Mouse (Mus musculus) E14TG2a.4 (cell line): ENCODE measurements around the gene Btbd16.

Source experiments
- H3K27me3 ChIP-seq: 2 replicates; pipeline ENCODE4 v1.6.1; 2014; ENCODE audit warnings: low read length, control low read depth; ENCODE audit not compliant: insufficient read depth
- H3K36me3 ChIP-seq: 2 replicates; pipeline ENCODE4 v1.6.1; 2014; ENCODE audit warnings: low read length, control low read depth; ENCODE audit not compliant: insufficient read depth
- H3K4me1 ChIP-seq: replicated peaks from 2 replicates; pipeline ENCODE4 v1.6.1; 2014; ENCODE audit warnings: low read depth, low read length, control low read depth
- H3K4me3 ChIP-seq: replicated peaks from 2 replicates; pipeline ENCODE4 v1.5.1; 2014; ENCODE audit warnings: mild to moderate bottlenecking, low read length
- H3K9me3 ChIP-seq: 2 replicates; pipeline ENCODE4 v1.6.1; 2014; ENCODE audit warnings: low read length, control low read depth
- CTCF ChIP-seq: conservative IDR thresholded peaks from 2 replicates; pipeline ENCODE4 v1.5.1; 2014; ENCODE audit warnings: low read length
- NANOG ChIP-seq: IDR thresholded peaks from 2 replicates; pipeline ENCODE4 v1.6.1; 2014; ENCODE audit warnings: borderline replicate concordance, low read length, mixed read lengths
- POU5F1 ChIP-seq: IDR thresholded peaks from 2 replicates; pipeline ENCODE4 v1.6.1; 2014; ENCODE audit warnings: low read length, borderline replicate concordance

Gene Btbd16

GRCm38 (mm10) chr7:130785923-130786575, 12.2 kb downstream of the Btbd16 start:
- H3K4me3 ChIP-seq = no peak overlapping the region
- peaks cover 5% of the 10 kb centered on the region; the same call in 1 of the 2 replicates for H3K27me3 ChIP-seq
- H3K4me1 ChIP-seq = peaks cover 15% of the 10 kb centered on the region
- H3K36me3 ChIP-seq = no peaks in the 10 kb centered on the region
- no peak for TF ChIP-seq NANOG
- H3K9me3 ChIP-seq = no peaks in the 10 kb centered on the region

- Histone ChIP-seq H3K36me3 (no peaks in the 10 kb centered on the region), H3K4me1 (peaks cover 17% of the 10 kb centered on the region), H3K27me3 (peaks cover 5% of the 10 kb centered on the region; the same call in 1 of the 2 replicates), H3K9me3 (no peaks in the 10 kb centered on the region), H3K4me3 (no peak overlapping the region)
- TF ChIP-seq POU5F1 = no peak
- TF ChIP-seq NANOG = no peak
- no peak for TF ChIP-seq CTCF
Measured at GRCm38 (mm10) chr7:130786708-130787107, 12.8 kb downstream of the Btbd16 start.

GRCm38 (mm10) chr7:130787537-130787936, 13.7 kb downstream of the Btbd16 start:
- Histone ChIP-seq H3K4me3 (no peak overlapping the region), H3K4me1 (peaks cover 19% of the 10 kb centered on the region), H3K27me3 (0 out of 2 replicates have a peak, but pooled peaks cover 7% of the 10 kb centered on the region), H3K36me3 (no peaks in the 10 kb centered on the region), H3K9me3 (no peaks in the 10 kb centered on the region)
- TF ChIP-seq NANOG (no peak), POU5F1 (no peak), CTCF (no peak)

GRCm38 (mm10) chr7:130788950-130789349, 15.1 kb downstream of the Btbd16 start:
- Histone ChIP-seq H3K4me3 (peak overlapping the region; percentile 71), H3K36me3 (no peaks in the 10 kb centered on the region), H3K27me3 (0 out of 2 replicates have a peak, but pooled peaks cover 3% of the 10 kb centered on the region), H3K9me3 (no peaks in the 10 kb centered on the region), H3K4me1 (peaks cover 19% of the 10 kb centered on the region)
- TF ChIP-seq POU5F1 (no peak), NANOG (no peak), CTCF (no peak)

- Histone ChIP-seq H3K4me1 (peaks cover 19% of the 10 kb centered on the region), H3K4me3 (no peak overlapping the region), H3K36me3 (no peaks in the 10 kb centered on the region), H3K27me3 (0 out of 2 replicates have a peak, but pooled peaks cover 3% of the 10 kb centered on the region), H3K9me3 (no peaks in the 10 kb centered on the region)
- TF ChIP-seq NANOG (no peak), CTCF (no peak), POU5F1 (no peak)
Measured at GRCm38 (mm10) chr7:130789456-130789855, 15.6 kb downstream of the Btbd16 start.

GRCm38 (mm10) chr7:130793671-130794070, 19.8 kb downstream of the Btbd16 start:
- Histone ChIP-seq H3K4me3 (no peak overlapping the region), H3K36me3 (no peaks in the 10 kb centered on the region), H3K27me3 (0 out of 2 replicates have a peak, but pooled peaks cover 3% of the 10 kb centered on the region), H3K4me1 (peaks cover 35% of the 10 kb centered on the region), H3K9me3 (no peaks in the 10 kb centered on the region)
- TF ChIP-seq NANOG (no peak), CTCF (no peak), POU5F1 (no peak)

GRCm38 (mm10) chr7:130796786-130797185, 22.9 kb downstream of the Btbd16 start:
- TF ChIP-seq NANOG (no peak), CTCF (peak; percentile 36)
- Histone ChIP-seq H3K4me3 (peak overlapping the region; percentile 32; the same call in 1 of the 2 replicates), H3K4me1 (peaks cover 22% of the 10 kb centered on the region), H3K27me3 (0 out of 2 replicates have a peak, but pooled peaks cover 3% of the 10 kb centered on the region), H3K36me3 (no peaks in the 10 kb centered on the region), H3K9me3 (no peaks in the 10 kb centered on the region)

GRCm38 (mm10) chr7:130797524-130797923, 23.7 kb downstream of the Btbd16 start:
- Histone ChIP-seq H3K4me1 (peaks cover 21% of the 10 kb centered on the region), H3K9me3 (no peaks in the 10 kb centered on the region), H3K27me3 (no peaks in the 10 kb centered on the region), H3K4me3 (no peak overlapping the region), H3K36me3 (no peaks in the 10 kb centered on the region)
- TF ChIP-seq POU5F1 (no peak), CTCF (no peak), NANOG (no peak)

GRCm38 (mm10) chr7:130799418-130799817, 25.5 kb downstream of the Btbd16 start:
- peaks cover 30% of the 10 kb centered on the region for H3K4me1 ChIP-seq
- TF ChIP-seq CTCF = no peak
- TF ChIP-seq NANOG = no peak
- no peak for TF ChIP-seq POU5F1
- H3K36me3 ChIP-seq = no peaks in the 10 kb centered on the region
- H3K27me3 ChIP-seq = 0 out of 2 replicates have a peak, but pooled peaks cover 1% of the 10 kb centered on the region
- no peak overlapping the region for H3K4me3 ChIP-seq
- H3K9me3 ChIP-seq = no peaks in the 10 kb centered on the region
